Mouse (Mus musculus) liver, embryonic 15.5 days (tissue): ENCODE results near the gene Gcsh. TPM values are rescaled to one million over a fixed set of nuclear protein-coding genes. Genes with fewer than 3 reads are reported as not detected.

Experiments used
- ATAC-seq: fragments of 200-750 bp; cut with Nextera tagmentation; 2 replicates; pipeline ENCODE4 v1.8.0; 2017; ENCODE audit warnings: moderate number of reproducible peaks, mild to moderate bottlenecking, moderate library complexity; ENCODE audit not compliant: insufficient read depth
- H3K27ac ChIP-seq: fragments of 300-500 bp; sonication (generic); replicated peaks from 2 replicates; pipeline ENCODE4 v1.5.1; 2015; ENCODE audit warnings: mild to moderate bottlenecking, inconsistent platforms
- H3K27me3 ChIP-seq: fragments of 300-500 bp; sonication (generic); 2 replicates; pipeline ENCODE4 v1.6.1; 2015; ENCODE audit warnings: mild to moderate bottlenecking, inconsistent platforms
- H3K36me3 ChIP-seq: fragments of 300-500 bp; sonication (generic); replicated peaks from 2 replicates; pipeline ENCODE4 v1.6.1; 2015; ENCODE audit warnings: moderate library complexity, mild to moderate bottlenecking, inconsistent platforms
- H3K4me1 ChIP-seq: fragments of 300-500 bp; sonication (generic); replicated peaks from 2 replicates; pipeline ENCODE4 v1.6.1; 2015; ENCODE audit warnings: inconsistent platforms
- H3K4me2 ChIP-seq: fragments of 300-500 bp; sonication (generic); 2 replicates; pipeline ENCODE4 v1.6.1; 2015; ENCODE audit warnings: moderate library complexity, mild to moderate bottlenecking, inconsistent platforms
- H3K4me3 ChIP-seq: fragments of 300-500 bp; sonication (generic); replicated peaks from 2 replicates; pipeline ENCODE4 v1.5.1; 2015; ENCODE audit warnings: mild to moderate bottlenecking, inconsistent platforms
- H3K9ac ChIP-seq: fragments of 300-500 bp; sonication (generic); 2 replicates; pipeline ENCODE4 v1.6.1; 2015; ENCODE audit warnings: moderate library complexity, mild to moderate bottlenecking, inconsistent platforms
- H3K9me3 ChIP-seq: fragments of 300-500 bp; sonication (generic); replicated peaks from 2 replicates; pipeline ENCODE4 v1.6.1; 2016; ENCODE audit warnings: inconsistent platforms
- WGBS: fragments of 180-500 bp; shearing (Covaris S2); methylation state at CpG from one replicate; pipeline ENCODE4 v1.1.7; 2015; ENCODE audit warnings: mixed read lengths; ENCODE audit not compliant: insufficient replicate concordance; 5-methylcytosine and 5-hydroxymethylcytosine counted together
- polyA plus RNA-seq: library from polyadenylated mRNA; unstranded; fragments of >200 nt; fragmentation: Nextera tagmentation; extraction: Ambion mirVana; gene quantifications from 2 replicates; pipeline ENCODE4 v1.2.1, GENCODE M21; 2015

Gcsh gene
- polyA plus RNA-seq, 1 experiment from 2014 or later = 85.5 TPM

DNA sequence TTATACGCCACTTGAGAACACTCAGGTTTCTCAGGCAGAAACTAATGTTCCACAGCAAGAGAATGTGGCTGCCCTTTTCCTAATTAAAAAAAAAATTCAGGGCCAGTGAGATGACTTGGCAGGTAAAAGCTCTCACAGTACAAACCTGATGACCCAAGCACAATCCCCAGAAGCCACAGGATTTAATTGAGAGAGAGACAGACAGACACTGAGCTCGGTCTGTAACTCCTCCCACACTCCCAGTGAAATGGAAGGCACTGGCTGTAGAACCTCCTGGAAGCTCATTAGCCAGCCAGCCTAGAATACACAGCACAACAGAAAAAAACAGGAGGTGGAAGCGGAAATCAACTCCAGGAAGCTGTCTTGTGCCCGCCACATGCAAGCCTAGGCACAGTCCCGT lies 17.7 kb downstream of the Gcsh start:
- no peak for ATAC-seq
- Histone ChIP-seq H3K27me3 (peaks cover 15% of the 10 kb centered on the region), H3K27ac (no peak overlapping the region), H3K9me3 (no peaks in the 10 kb centered on the region), H3K9ac (no peak overlapping the region), H3K4me2 (no peak overlapping the region), H3K4me1 (peaks cover 20% of the 10 kb centered on the region), H3K36me3 (no peaks in the 10 kb centered on the region), H3K4me3 (no peak overlapping the region)
- WGBS = 54% methylated on average over 5 of the region's 5 CpGs

DNA sequence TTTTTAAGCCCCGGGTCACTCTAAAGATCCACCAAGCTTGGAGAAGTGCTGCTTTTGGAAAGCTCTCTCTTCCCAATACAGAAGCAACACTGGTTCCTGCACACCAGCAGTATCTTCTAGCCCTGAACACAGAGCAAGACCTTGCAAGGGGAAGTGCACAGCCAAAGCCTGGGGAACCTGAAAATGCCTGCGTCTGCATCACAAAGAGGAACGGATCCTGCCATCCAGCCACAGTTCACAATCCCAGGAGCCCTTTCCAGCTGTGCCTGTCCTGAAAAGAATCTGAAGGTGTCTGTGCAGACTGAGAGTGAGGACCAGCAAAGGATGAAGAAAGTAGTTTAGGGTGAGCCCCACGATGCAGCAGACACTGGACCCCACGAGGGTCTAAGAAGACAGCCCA lies 18.3 kb downstream of the Gcsh start:
- H3K27ac ChIP-seq = no peak overlapping the region
- peaks cover 17% of the 10 kb centered on the region for H3K4me1 ChIP-seq
- WGBS = 28% methylated on average over 5 of the region's 5 CpGs
- H3K4me2 ChIP-seq = no peak overlapping the region
- H3K36me3 ChIP-seq = no peaks in the 10 kb centered on the region
- no peak for ATAC-seq
- no peak overlapping the region for H3K9ac ChIP-seq
- no peaks in the 10 kb centered on the region for H3K9me3 ChIP-seq
- H3K4me3 ChIP-seq = no peak overlapping the region
- H3K27me3 ChIP-seq = peaks cover 15% of the 10 kb centered on the region

DNA sequence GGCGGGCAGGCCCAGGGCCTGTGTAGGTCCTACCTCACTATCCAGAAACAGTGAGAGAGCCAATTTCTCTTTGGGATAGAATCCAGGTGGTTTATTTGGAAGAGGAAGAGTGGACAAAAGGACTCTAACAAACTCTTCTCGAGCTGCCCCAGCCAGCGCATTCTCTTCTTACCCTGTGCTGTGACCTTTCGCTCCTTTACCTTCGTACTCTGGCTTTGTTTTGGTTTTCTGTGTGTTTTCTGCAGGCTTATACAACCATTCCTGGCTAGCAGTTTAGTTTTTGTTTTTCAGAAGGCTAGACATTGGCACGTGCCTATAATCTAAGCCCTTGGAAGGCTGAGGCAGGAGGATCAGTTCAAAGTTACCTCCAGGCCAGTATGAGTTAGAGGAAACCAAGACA lies 23.8 kb downstream of the Gcsh start:
- no peak overlapping the region for H3K4me3 ChIP-seq
- H3K4me2 ChIP-seq = no peak overlapping the region
- peaks cover 7% of the 10 kb centered on the region for H3K27me3 ChIP-seq
- H3K36me3 ChIP-seq = no peaks in the 10 kb centered on the region
- ATAC-seq = no peak
- H3K9me3 ChIP-seq = no peaks in the 10 kb centered on the region
- no peak overlapping the region for H3K9ac ChIP-seq
- no peaks in the 10 kb centered on the region for H3K4me1 ChIP-seq
- H3K27ac ChIP-seq = no peak overlapping the region
- 62% methylated on average over 6 of the region's 6 CpGs for WGBS

DNA sequence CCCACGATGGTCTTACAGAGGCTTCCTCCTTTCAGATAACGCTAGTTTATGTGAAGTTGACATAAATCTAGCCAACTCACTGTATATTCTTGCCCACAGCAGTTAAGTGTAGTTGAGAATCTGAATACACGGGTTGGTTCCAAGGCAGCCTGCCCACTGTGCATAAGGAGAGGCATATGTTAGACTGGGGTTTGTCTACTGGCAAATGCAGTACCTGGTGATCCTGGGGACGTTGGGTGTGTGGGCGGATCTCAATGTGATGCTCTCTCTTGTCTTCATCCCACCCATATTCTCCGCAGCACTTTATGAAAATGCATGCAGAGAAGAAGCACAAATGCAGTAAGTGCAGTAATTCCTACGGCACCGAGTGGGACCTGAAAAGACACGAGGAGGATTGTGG lies 38.9 kb downstream of the Gcsh start:
- no peaks in the 10 kb centered on the region for H3K9me3 ChIP-seq
- H3K9ac ChIP-seq = no peak overlapping the region
- H3K4me3 ChIP-seq = no peak overlapping the region
- peaks cover 3% of the 10 kb centered on the region for H3K4me1 ChIP-seq
- no peak for ATAC-seq
- WGBS = 73% methylated on average over 9 of the region's 9 CpGs
- no peaks in the 10 kb centered on the region for H3K27me3 ChIP-seq
- no peak overlapping the region for H3K27ac ChIP-seq
- peaks cover 50% of the 10 kb centered on the region for H3K36me3 ChIP-seq
- H3K4me2 ChIP-seq = no peak overlapping the region

DNA sequence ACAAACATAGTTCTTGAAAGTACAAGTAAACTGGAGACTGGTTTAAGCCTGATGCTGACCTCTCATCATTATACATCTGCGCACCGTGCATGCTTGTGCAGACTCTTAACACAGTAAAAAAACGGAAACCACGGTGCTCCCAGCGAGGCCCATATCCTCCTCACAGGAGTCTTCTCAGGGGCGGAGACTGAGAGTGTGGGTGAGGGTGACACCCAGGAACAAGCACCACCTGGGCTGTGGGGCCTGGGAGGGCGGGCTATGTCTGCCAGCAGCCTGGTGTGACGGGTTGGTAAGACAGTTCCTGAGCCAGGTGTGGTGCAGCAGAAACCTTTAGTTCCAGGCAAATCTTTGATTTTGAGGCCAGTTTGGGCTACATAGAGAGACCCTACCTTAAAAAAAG lies 40.9 kb downstream of the Gcsh start:
- Histone ChIP-seq H3K36me3 (peaks cover 41% of the 10 kb centered on the region), H3K4me3 (no peak overlapping the region), H3K27ac (no peak overlapping the region), H3K9me3 (no peaks in the 10 kb centered on the region), H3K27me3 (no peaks in the 10 kb centered on the region), H3K9ac (no peak overlapping the region), H3K4me1 (peaks cover 11% of the 10 kb centered on the region), H3K4me2 (no peak overlapping the region)
- no peak for ATAC-seq
- 61% methylated on average over 8 of the region's 8 CpGs for WGBS

DNA sequence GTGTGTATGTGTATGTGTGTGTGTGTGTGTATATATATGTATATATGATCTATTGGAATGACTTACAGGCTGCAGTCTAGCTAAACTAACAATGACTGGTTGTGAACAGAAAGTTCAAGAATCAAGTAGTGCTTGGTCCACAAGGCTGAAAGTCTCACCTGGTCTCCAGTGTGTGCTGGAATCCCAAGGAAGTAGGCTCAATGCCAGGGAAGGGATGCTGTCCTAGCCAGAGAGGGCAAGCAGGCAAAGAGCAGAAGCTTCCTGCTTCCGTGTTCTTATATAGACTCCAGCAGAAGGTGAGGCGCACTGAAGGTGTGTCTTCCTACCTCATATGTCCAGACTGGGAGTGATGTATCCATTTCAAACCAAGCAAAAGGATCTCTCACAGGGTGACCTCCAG lies 41.6 kb downstream of the Gcsh start:
- H3K27ac ChIP-seq = no peak overlapping the region
- ATAC-seq = no peak
- H3K4me1 ChIP-seq = peaks cover 14% of the 10 kb centered on the region
- H3K27me3 ChIP-seq = no peaks in the 10 kb centered on the region
- no peak overlapping the region for H3K4me3 ChIP-seq
- H3K4me2 ChIP-seq = no peak overlapping the region
- peaks cover 35% of the 10 kb centered on the region for H3K36me3 ChIP-seq
- H3K9ac ChIP-seq = no peak overlapping the region
- H3K9me3 ChIP-seq = no peaks in the 10 kb centered on the region
- WGBS = 72% methylated on average over 2 of the region's 2 CpGs

DNA sequence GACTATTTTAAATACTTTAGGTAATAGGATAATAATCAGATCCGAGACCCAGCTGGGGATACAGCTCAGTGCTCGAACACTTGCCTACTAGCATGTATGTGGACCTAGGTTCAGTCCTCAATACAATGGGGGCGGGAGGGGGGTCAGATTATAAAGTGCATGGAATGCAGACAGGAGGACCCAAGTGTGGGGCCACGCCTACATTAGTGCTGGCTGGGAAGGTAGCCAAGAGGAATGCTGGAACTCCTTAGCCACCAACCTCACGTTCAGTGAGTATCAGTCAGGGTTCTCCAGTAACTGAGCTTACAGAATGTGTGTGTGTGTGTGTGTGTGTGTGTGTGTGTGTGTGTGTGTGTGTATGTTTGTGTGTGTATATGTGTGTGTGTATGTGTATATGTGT lies 42.0 kb downstream of the Gcsh start:
- WGBS = 58% methylated on average over 5 of the region's 5 CpGs
- Histone ChIP-seq H3K9ac (no peak overlapping the region), H3K4me2 (no peak overlapping the region), H3K27ac (no peak overlapping the region), H3K4me3 (no peak overlapping the region), H3K9me3 (no peaks in the 10 kb centered on the region), H3K36me3 (peaks cover 30% of the 10 kb centered on the region), H3K27me3 (no peaks in the 10 kb centered on the region), H3K4me1 (peaks cover 18% of the 10 kb centered on the region)
- ATAC-seq = no peak

DNA sequence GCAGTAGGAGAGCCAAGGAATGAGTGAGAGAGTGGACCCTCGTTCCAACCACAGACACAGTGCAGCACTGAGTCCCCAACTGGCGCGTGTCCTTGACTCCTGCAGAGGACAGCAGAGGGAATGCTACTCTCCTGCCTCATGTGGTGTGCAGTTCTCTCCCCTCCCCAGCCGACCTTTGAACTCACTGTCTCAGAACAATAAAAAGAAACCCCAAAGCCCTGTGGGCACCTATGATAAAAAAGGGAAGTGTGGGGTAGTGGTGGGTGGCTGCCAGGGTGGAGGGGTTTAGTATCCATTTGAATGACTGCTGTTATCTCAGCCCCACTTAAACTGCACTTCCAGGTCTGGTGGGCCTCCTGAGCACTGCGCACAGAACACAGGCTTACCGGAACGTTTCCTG lies 45.7 kb downstream of the Gcsh start:
- Histone ChIP-seq H3K27me3 (no peaks in the 10 kb centered on the region), H3K9me3 (no peaks in the 10 kb centered on the region), H3K27ac (no peak overlapping the region), H3K4me1 (peaks cover 52% of the 10 kb centered on the region), H3K9ac (no peak overlapping the region), H3K4me2 (0 out of 2 replicates have a peak overlapping the region, but pooled peaks have one; percentile 16), H3K4me3 (no peak overlapping the region), H3K36me3 (no peaks in the 10 kb centered on the region)
- WGBS = 25% methylated on average over 7 of the region's 7 CpGs
- no peak for ATAC-seq

DNA sequence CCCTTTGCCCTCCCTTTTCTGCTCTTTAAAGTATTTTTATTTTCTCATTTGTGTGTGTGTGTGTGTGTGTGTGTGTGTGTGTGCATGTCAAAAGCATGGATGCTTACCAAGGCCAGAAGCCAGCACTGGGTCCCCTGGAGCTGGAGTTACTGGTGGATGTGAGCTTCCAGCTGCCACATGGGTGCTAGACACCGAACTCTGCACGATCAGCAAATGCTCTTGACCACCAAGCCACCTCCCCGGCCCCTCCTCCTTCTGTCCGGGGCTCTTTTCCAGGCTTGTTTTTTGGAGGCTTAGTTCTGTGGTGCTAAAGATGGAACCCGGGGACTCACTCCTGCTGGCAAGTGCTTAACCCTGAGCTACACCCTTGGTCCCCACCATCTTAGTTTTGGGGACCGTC lies 46.5 kb downstream of the Gcsh start:
- H3K4me3 ChIP-seq = peak overlapping the region; percentile 41
- WGBS = 48% methylated on average over 6 of the region's 6 CpGs
- peak overlapping the region; percentile 1 for H3K9ac ChIP-seq
- H3K27ac ChIP-seq = peak overlapping the region; percentile 70
- H3K4me2 ChIP-seq = peak overlapping the region; percentile 97
- no peak for ATAC-seq
- no peaks in the 10 kb centered on the region for H3K36me3 ChIP-seq
- H3K4me1 ChIP-seq = peaks cover 56% of the 10 kb centered on the region
- no peaks in the 10 kb centered on the region for H3K9me3 ChIP-seq
- H3K27me3 ChIP-seq = no peaks in the 10 kb centered on the region

DNA sequence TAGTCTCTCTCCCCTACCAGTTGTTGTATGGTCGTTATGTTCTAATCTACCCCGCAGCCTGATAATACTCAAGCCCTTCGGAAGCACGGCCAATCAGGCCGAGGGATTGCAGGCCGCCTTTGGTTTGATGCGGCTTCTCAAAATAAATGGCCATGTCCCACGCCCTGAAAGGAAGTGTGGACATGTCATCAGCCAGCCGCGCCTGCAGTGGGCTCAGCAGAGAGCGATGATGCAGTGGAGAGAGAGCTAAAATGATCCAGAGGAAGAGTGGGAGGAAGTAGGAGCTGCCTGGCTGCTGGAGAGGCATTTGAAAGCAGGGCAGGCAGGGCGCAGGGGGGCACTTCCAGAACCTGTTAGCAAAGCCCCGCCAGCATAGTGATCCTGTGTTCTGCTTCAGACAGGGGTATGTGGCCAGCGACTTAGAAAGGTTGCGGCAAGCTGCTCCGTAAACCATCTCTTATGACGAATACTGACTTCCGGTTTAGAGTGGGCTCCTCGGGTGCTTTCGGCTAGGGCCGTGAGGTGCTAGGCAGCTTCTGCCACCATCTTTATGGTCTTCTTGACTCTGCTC lies 47.0 kb downstream of the Gcsh start:
- 24% methylated on average over 21 of the region's 21 CpGs for WGBS
- ATAC-seq = no peak
- H3K27ac ChIP-seq = peak overlapping the region; percentile 70
- no peaks in the 10 kb centered on the region for H3K27me3 ChIP-seq
- H3K4me3 ChIP-seq = peak overlapping the region; percentile 41
- peaks cover 55% of the 10 kb centered on the region for H3K4me1 ChIP-seq
- H3K9ac ChIP-seq = peak overlapping the region; percentile 1
- no peaks in the 10 kb centered on the region for H3K9me3 ChIP-seq
- peak overlapping the region; percentile 97 for H3K4me2 ChIP-seq
- H3K36me3 ChIP-seq = no peaks in the 10 kb centered on the region

DNA sequence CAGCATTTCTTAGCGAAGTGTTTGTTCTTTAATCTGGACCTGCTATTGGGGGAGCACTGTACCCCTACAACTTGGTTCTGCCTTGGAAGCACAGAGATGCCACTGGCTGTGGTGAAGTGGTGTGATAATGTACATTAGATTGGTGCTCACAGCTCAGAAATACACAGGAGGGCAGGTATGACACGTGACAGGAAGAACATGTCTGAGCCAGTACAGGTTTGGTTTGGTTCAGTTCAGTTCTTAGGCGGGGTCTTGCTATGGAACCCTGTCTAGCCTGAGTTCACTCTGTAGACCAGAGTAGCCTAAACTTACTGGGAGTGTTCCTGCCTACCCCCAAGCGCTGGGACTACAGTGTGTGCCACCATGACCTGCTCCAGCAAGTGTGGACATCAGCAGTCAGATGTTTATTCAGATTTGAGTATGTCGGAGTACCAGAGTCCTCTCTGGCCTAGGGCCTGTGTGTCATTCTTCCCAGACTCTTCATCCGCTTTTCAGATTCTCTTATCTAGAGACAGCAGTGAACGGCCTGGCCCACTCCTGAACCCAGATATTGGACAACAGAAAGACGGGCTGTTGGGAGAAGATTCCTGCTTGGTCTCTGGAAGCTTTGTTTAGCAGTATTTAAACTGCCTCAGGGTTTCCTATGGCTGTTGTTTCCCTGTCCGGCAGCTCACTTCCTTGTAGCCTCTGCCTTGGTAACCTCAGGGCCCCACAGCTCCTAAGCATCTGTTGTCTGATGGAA lies 48.0 kb downstream of the Gcsh start:
- Histone ChIP-seq H3K9me3 (no peaks in the 10 kb centered on the region), H3K9ac (no peak overlapping the region), H3K36me3 (peaks cover 10% of the 10 kb centered on the region; the same call in 1 of the 2 replicates), H3K27me3 (no peaks in the 10 kb centered on the region), H3K4me1 (peaks cover 53% of the 10 kb centered on the region), H3K27ac (peak overlapping the region; percentile 70), H3K4me2 (peak overlapping the region; percentile 97), H3K4me3 (peak overlapping the region; percentile 4; the same call in 1 of the 2 replicates)
- peak; percentile 55 for ATAC-seq
- WGBS = 35% methylated on average over 9 of the region's 9 CpGs

DNA sequence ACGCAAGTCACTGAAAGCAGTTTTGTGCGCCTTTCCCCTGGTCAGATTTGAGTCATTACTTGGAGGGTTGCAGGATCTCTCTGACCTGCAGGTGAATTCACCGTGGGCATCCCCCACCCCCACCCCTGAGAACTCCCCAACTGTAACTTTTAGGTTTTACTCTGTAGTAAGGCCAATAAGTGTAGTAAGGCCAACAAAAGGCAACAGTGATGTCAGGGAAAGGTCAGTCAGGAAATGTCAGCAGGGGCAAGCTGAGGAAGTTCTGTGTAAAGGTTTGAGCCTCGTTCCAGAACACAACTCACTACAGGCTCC lies 49.0 kb downstream of the Gcsh start:
- peak overlapping the region; percentile 88 for H3K9ac ChIP-seq
- peak overlapping the region; percentile 70; the same call in 1 of the 2 replicates for H3K27ac ChIP-seq
- no peaks in the 10 kb centered on the region for H3K9me3 ChIP-seq

More for the DNA sequence above, 49.0 kb downstream of the Gcsh start:
- peaks cover 15% of the 10 kb centered on the region for H3K36me3 ChIP-seq
- H3K27me3 ChIP-seq = no peaks in the 10 kb centered on the region
- H3K4me2 ChIP-seq = peak overlapping the region; percentile 97
- peak overlapping the region; percentile 97 for H3K4me3 ChIP-seq
- no peak for ATAC-seq
- 9% methylated on average over 4 of the region's 4 CpGs for WGBS
- peaks cover 53% of the 10 kb centered on the region for H3K4me1 ChIP-seq
